Mouse (Mus musculus): ENCODE results near the gene Homer2.

Gene Homer2

GRCm38 (mm10) chr7:81585326-81585725 lies 122.0 kb downstream of the Homer2 start:
- 94% methylated on average over 7 of the region's 7 CpGs for WGBS

GRCm38 (mm10) chr7:81583512-81583911 lies 123.8 kb downstream of the Homer2 start:
- 69% methylated on average over 3 of the region's 3 CpGs for WGBS

- WGBS, result 90% methylated on average over 5 of the region's 5 CpGs
These were observed 128.0 kb downstream of the Homer2 start for GRCm38 (mm10) chr7:81579312-81579711.

- WGBS, result 93% methylated on average over 7 of the region's 7 CpGs
These were observed 128.9 kb downstream of the Homer2 start for GRCm38 (mm10) chr7:81578413-81578812.

GRCm38 (mm10) chr7:81577872-81578271 lies 129.5 kb downstream of the Homer2 start:
- WGBS, result 84% methylated on average over 3 of the region's 3 CpGs

GRCm38 (mm10) chr7:81575606-81576005 lies 131.7 kb downstream of the Homer2 start:
- WGBS, result 91% methylated on average over 10 of the region's 10 CpGs

GRCm38 (mm10) chr7:81573821-81574220 lies 133.5 kb downstream of the Homer2 start:
- WGBS, result 93% methylated on average over 9 of the region's 9 CpGs

- 59% methylated on average over 6 of the region's 6 CpGs for WGBS
These were observed 133.9 kb downstream of the Homer2 start for GRCm38 (mm10) chr7:81573397-81573796.

- WGBS, result 42% methylated on average over 6 of the region's 6 CpGs
These were observed 134.6 kb downstream of the Homer2 start for GRCm38 (mm10) chr7:81572610-81573268.

- WGBS, result 4% methylated on average over 15 of the region's 15 CpGs
These were observed 135.3 kb downstream of the Homer2 start for GRCm38 (mm10) chr7:81571941-81572441.

GRCm38 (mm10) chr7:81571108-81571940 lies 136.0 kb downstream of the Homer2 start, which contains the start of gene Whamm:
Gene Whamm, plus strand, starts transcription at chr7:81571266.
- WGBS, result under 1% methylated on average over 92 of the region's 96 CpGs

- WGBS, result 2% methylated on average over 5 of the region's 5 CpGs
These were observed 136.6 kb downstream of the Homer2 start for GRCm38 (mm10) chr7:81570752-81571107.

GRCm38 (mm10) chr7:81570271-81570670 lies 137.1 kb downstream of the Homer2 start:
- WGBS, result 93% methylated on average over 3 of the region's 3 CpGs

GRCm38 (mm10) chr7:81569851-81570250 lies 137.5 kb downstream of the Homer2 start:
- WGBS, result 100% methylated on average over 1 of the region's 1 CpGs

GRCm38 (mm10) chr7:81567396-81567795 lies 139.9 kb downstream of the Homer2 start:
- 97% methylated on average over 5 of the region's 5 CpGs for WGBS

GRCm38 (mm10) chr7:81566892-81567291 lies 140.4 kb downstream of the Homer2 start, which contains the start of gene Fsd2:
Gene Fsd2, minus strand, starts transcription at chr7:81566944.
- WGBS, result 90% methylated on average over 9 of the region's 9 CpGs

- 92% methylated on average over 4 of the region's 4 CpGs for WGBS
These were observed 141.0 kb downstream of the Homer2 start for GRCm38 (mm10) chr7:81566332-81566731.

GRCm38 (mm10) chr7:81565381-81566055 lies 141.8 kb downstream of the Homer2 start:
- 53% methylated on average over 7 of the region's 7 CpGs for WGBS

- WGBS, result 84% methylated on average over 7 of the region's 7 CpGs
These were observed 142.6 kb downstream of the Homer2 start for GRCm38 (mm10) chr7:81564766-81565165.

- WGBS, result 90% methylated on average over 4 of the region's 4 CpGs
These were observed 143.8 kb downstream of the Homer2 start for GRCm38 (mm10) chr7:81563506-81564015.

- 84% methylated on average over 5 of the region's 5 CpGs for WGBS
These were observed 146.1 kb downstream of the Homer2 start for GRCm38 (mm10) chr7:81561211-81561610.
